Mouse (Mus musculus) cerebellum, adult 18-20 months (tissue): ENCODE results near the gene 1700012B07Rik.
A peak's percentile ranks its signal among the peaks of the same experiment; 100 is the strongest.

Source experiments
- DNase-seq, 2 experiments: peaks; one replicate each; pipeline ENCODE4 v3.0.0; 2021

1700012B07Rik gene

GRCm38 (mm10) chr11:109827946-109828345, at the start of gene 1700012B07Rik:
Gene 1700012B07Rik, minus strand, starts transcription at chr11:109828046.
- no peak for DNase-seq

- DNase-seq, result no peak
Measured at GRCm38 (mm10) chr11:109876767-109877166, 48.9 kb upstream of the 1700012B07Rik start.

- DNase-seq, result no peak
Measured at GRCm38 (mm10) chr11:109875834-109876233, 48.0 kb upstream of the 1700012B07Rik start.

- DNase-seq, result no peak
Measured at GRCm38 (mm10) chr11:109875525-109875802, 47.6 kb upstream of the 1700012B07Rik start.

- no peak for DNase-seq
Measured at GRCm38 (mm10) chr11:109874651-109875524, 47.0 kb upstream of the 1700012B07Rik start.

- no peak for DNase-seq
Measured at GRCm38 (mm10) chr11:109873852-109874610, 46.2 kb upstream of the 1700012B07Rik start.

- DNase-seq, result peak in 1 of 2 experiments; percentile 10
Measured at GRCm38 (mm10) chr11:109873161-109873775, 45.4 kb upstream of the 1700012B07Rik start.

GRCm38 (mm10) chr11:109872674-109873073, 44.8 kb upstream of the 1700012B07Rik start:
- no peak for DNase-seq

GRCm38 (mm10) chr11:109872056-109872455, 44.2 kb upstream of the 1700012B07Rik start:
- no peak for DNase-seq

- DNase-seq, result no peak
Measured at GRCm38 (mm10) chr11:109867861-109868260, 40.0 kb upstream of the 1700012B07Rik start.

- no peak for DNase-seq
Measured at GRCm38 (mm10) chr11:109866537-109867160, 38.8 kb upstream of the 1700012B07Rik start.

GRCm38 (mm10) chr11:109865526-109865925, 37.7 kb upstream of the 1700012B07Rik start:
- DNase-seq, result no peak

- DNase-seq, result no peak
Measured at GRCm38 (mm10) chr11:109863951-109864350, 36.1 kb upstream of the 1700012B07Rik start.

GRCm38 (mm10) chr11:109863194-109863746, 35.4 kb upstream of the 1700012B07Rik start:
- DNase-seq, result peak; percentile 45 to 69

GRCm38 (mm10) chr11:109860508-109860907, 32.7 kb upstream of the 1700012B07Rik start:
- peak; percentile 69 to 82 for DNase-seq

GRCm38 (mm10) chr11:109859939-109860469, 32.2 kb upstream of the 1700012B07Rik start:
- no peak for DNase-seq

GRCm38 (mm10) chr11:109859441-109859840, 31.6 kb upstream of the 1700012B07Rik start:
- DNase-seq, result no peak

GRCm38 (mm10) chr11:109857086-109857485, 29.2 kb upstream of the 1700012B07Rik start:
- no peak for DNase-seq

GRCm38 (mm10) chr11:109854056-109854455, 26.2 kb upstream of the 1700012B07Rik start:
- no peak for DNase-seq

- DNase-seq, result no peak
Measured at GRCm38 (mm10) chr11:109853228-109853966, 25.6 kb upstream of the 1700012B07Rik start.

- peak in 1 of 2 experiments; percentile 13 for DNase-seq
Measured at GRCm38 (mm10) chr11:109851996-109852395, 24.1 kb upstream of the 1700012B07Rik start.

- no peak for DNase-seq
Measured at GRCm38 (mm10) chr11:109846343-109846742, 18.5 kb upstream of the 1700012B07Rik start.
